Mouse (Mus musculus): Measurements from ENCODE around the gene Syt2.
A peak's percentile ranks its signal among the peaks of the same experiment; 100 is the strongest.

Syt2 gene

GRCm38 (mm10) chr1:134704396-134705306 is 58.2 kb downstream of the Syt2 start:
- DNase-seq (ENCODE audit: low spot score): peak; percentile 29

DNA sequence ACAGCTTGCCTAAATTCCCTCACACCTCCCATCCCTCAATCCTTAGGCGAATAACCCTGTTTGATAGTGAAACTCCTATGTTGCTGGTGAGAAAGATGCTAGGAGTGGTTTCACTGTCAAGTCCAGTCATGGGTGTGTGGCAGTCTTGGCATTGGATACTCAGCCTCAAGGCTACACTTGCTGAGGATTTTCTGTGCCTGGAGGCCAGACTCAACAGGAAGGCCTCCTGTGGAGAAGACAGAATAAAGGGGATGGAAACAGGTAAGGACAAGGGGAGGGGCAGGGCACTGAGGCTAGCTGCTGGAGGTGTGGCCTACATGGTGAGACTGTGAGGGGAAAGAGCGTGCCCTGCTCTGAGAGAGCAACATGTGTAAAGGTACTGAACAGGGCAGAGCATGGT is 60.1 kb downstream of the Syt2 start:
- DNase-seq (ENCODE audit: low spot score): no peak

DNA sequence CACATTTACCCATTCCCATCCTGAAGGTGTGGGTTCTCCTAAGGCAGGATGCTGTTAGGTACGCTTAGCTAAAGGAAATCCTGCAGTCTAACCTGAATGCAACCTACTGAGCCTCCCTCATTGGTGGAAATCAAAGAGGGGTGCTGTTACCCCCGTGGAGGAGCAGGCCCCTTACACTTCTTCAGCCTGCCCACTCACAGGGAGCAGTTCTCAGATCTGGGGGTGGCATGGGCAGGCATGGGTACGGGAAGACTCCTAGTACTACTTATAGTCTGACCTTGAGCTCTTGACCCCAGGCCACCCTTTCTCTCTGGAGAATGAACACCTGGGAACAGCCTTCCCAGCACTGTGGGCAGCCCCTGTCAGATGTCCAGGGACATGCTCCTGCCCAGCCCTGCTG is 61.0 kb downstream of the Syt2 start:
- no peak for DNase-seq (ENCODE audit: low spot score)

DNA sequence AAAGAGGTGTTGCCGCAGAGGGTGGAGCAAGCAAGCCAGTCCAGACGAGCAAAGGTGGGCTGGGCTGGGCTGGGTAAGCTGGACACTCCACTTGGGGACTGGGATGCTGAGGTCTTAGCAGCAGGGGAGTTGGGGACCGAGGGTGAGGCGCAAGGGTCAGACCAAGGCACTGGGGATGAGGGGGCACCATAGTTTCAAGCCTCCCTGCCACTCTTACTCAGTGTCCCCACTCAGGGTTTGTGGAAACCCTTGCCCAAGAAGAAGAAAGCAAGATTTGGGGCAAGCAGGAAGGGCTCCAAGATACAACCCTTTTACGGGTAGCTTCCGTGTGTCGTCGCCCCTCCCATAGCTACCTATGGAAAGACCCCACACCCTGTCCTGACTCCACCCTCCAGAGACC is 61.8 kb downstream of the Syt2 start:
- no peak for DNase-seq (ENCODE audit: low spot score)

- peak; percentile 15 for DNase-seq (ENCODE audit: low spot score)
These were observed 62.4 kb downstream of the Syt2 start for GRCm38 (mm10) chr1:134708801-134709385.

GRCm38 (mm10) chr1:134709411-134710306 is 63.2 kb downstream of the Syt2 start:
- no peak for DNase-seq (ENCODE audit: low spot score)

- DNase-seq (ENCODE audit: low spot score): no peak
These were observed 64.6 kb downstream of the Syt2 start for GRCm38 (mm10) chr1:134711061-134711460.

DNA sequence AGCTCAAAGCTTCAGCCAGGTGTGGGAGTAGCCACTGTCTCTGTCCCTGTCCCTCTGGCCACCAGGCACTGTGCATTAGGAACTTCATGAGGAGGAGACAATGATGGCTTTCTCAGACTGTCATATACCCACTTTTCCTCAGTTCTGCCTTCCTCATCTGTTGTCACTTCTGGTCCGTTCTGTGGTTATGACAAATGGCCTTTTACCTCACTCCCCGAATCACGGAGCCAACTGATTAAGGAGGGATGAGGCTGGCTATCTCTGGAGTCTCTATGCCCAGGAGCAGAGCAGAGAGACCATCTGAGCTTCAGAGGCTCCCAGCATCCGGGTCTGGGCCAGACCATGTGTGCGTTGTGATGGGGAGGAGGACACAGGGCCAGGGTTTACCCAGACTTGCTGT is 65.2 kb downstream of the Syt2 start:
- DNase-seq (ENCODE audit: low spot score): no peak

- no peak for DNase-seq (ENCODE audit: low spot score)
These were observed 66.4 kb downstream of the Syt2 start for GRCm38 (mm10) chr1:134712781-134713299.

DNA sequence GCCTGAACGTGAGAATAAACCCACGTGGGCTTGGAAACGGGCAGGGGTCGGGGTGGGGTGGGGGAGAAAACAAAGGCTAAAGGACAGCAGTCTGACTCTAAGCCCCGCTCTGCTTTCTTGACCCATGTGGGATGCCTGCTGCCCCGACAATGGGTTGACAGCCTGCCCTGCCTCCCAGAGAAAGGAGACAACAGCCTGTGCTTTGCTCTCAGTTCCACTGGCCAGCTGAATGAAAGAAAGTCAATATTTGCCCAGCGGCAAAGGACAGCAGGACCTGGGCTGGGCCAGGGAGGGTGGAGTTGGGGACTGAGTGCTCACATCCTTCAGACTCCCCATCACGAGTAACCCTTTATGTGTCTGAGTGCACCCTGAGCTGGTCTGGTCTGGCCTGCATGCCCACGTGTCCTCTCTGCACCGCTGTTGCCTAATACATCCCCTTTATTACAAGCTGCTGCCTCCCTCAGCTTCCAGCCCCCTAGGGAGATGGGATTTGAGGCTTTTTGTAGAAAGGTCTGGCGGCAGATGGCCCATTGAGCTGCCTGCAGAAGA is 67.0 kb downstream of the Syt2 start:
- peak; percentile 57 for DNase-seq (ENCODE audit: low spot score)

GRCm38 (mm10) chr1:134714166-134714565 is 67.7 kb downstream of the Syt2 start:
- DNase-seq (ENCODE audit: low spot score): no peak

- no peak for DNase-seq (ENCODE audit: low spot score)
These were observed 68.6 kb downstream of the Syt2 start for GRCm38 (mm10) chr1:134715092-134715491.

- no peak for DNase-seq (ENCODE audit: low spot score)
These were observed 73.3 kb downstream of the Syt2 start for GRCm38 (mm10) chr1:134719718-134720304.

GRCm38 (mm10) chr1:134721486-134721885 is 75.0 kb downstream of the Syt2 start:
- DNase-seq (ENCODE audit: low spot score): no peak

DNA sequence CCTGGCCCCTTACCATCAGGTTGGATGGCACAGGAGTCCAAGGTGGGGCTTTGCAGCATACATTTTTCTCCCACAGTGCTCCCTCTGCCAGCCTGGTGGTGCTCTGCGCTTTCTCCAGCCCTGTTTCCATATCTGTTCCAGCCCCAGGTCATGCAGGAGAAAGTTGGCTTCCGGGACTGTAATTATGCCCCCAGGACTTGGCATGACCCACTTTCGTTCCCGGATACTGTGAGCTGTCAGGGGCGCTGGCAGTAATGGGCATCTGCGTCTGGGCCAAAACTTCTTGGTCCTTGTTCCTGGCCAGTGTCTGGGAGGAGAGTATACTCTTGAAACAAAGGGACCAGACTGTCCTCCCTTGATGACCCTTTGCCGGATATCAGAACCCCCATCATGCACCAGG is 76.4 kb downstream of the Syt2 start:
- DNase-seq (ENCODE audit: low spot score): no peak

GRCm38 (mm10) chr1:134725276-134725675 is 78.8 kb downstream of the Syt2 start:
- no peak for DNase-seq (ENCODE audit: low spot score)

- no peak for DNase-seq (ENCODE audit: low spot score)
These were observed 80.0 kb downstream of the Syt2 start for GRCm38 (mm10) chr1:134726480-134726879.

- DNase-seq (ENCODE audit: low spot score): no peak
These were observed 80.8 kb downstream of the Syt2 start for GRCm38 (mm10) chr1:134727256-134727655.

- DNase-seq (ENCODE audit: low spot score): no peak
These were observed 87.2 kb downstream of the Syt2 start for GRCm38 (mm10) chr1:134733659-134734058.

DNA sequence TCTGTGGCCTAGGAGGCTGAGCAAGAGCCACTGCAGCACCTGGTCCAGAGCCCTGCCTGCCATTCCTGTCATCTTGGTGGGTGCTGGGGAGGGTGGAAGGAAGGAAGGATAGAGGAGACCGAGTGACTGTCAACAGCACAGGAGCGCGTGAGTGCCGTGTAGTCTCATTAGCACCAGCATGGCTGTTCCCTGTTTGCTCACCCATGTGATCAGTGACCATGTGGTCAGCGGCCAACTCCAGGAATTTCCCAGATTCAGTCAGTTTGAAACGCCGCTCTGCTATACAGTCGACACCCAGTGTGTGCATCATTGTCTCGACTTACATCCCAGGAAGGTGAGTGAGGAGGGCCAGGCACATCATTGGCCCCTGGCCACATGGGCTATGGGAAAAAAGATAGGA is 91.0 kb downstream of the Syt2 start:
- no peak for DNase-seq (ENCODE audit: low spot score)

DNA sequence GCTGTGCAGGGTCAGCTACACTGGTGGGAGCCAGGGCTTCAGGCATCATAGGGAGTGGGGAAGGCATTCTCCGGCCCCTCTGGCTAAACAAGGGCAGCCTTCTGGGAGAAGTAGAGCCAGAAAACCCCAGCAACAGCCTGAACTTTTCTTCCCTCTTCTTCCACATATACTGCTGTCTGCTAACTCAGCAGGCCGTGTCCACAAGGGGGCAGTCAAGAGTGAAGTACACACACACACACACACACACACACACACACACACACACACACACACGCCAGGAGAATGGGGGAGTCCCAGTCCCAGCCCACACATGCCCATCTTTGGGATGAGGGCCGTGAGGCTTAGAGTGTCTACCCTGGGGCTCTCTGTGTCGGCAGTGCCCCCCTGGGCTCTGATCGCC is 95.0 kb downstream of the Syt2 start:
- no peak for DNase-seq (ENCODE audit: low spot score)

All from yolk sac, embryonic 10.5 days (tissue).